Mouse (Mus musculus) embryonic facial prominence, embryonic 13.5 days (tissue): ENCODE data around the gene Creld1. TPM values are rescaled to one million over a fixed set of nuclear protein-coding genes. Genes with fewer than 3 reads are reported as not detected.

Source experiments
- ATAC-seq: fragments of 200-750 bp; cut with Nextera tagmentation; 2 replicates; pipeline ENCODE4 v1.8.0; 2017; ENCODE audit warnings: low read depth; ENCODE audit not compliant: insufficient number of reproducible peaks, insufficient read depth, low FRiP score, low TSS enrichment
- H3K27ac ChIP-seq: fragments of 300-500 bp; sonication (generic); 2 replicates; pipeline ENCODE4 v1.5.1; 2015; ENCODE audit warnings: moderate library complexity, mild to moderate bottlenecking, inconsistent platforms
- H3K27me3 ChIP-seq: fragments of 300-500 bp; sonication (generic); 2 replicates; pipeline ENCODE4 v1.6.1; 2015; ENCODE audit warnings: mild to moderate bottlenecking, inconsistent platforms
- H3K36me3 ChIP-seq: fragments of 300-500 bp; sonication (generic); 2 replicates; pipeline ENCODE4 v1.6.1; 2015; ENCODE audit warnings: mild to moderate bottlenecking, inconsistent platforms
- H3K4me1 ChIP-seq: fragments of 300-500 bp; sonication (generic); 2 replicates; pipeline ENCODE4 v1.6.1; 2015; ENCODE audit warnings: inconsistent platforms
- H3K4me2 ChIP-seq: fragments of 300-500 bp; sonication (generic); 2 replicates; pipeline ENCODE4 v1.6.1; 2015; ENCODE audit warnings: moderate library complexity, mild to moderate bottlenecking, inconsistent platforms
- H3K4me3 ChIP-seq: fragments of 300-500 bp; sonication (generic); 2 replicates; pipeline ENCODE4 v1.5.1; 2015; ENCODE audit warnings: mild to moderate bottlenecking, inconsistent platforms
- H3K9ac ChIP-seq: fragments of 300-500 bp; sonication (generic); 2 replicates; pipeline ENCODE4 v1.6.1; 2015; ENCODE audit warnings: mild to moderate bottlenecking, inconsistent platforms
- H3K9me3 ChIP-seq: fragments of 300-500 bp; sonication (generic); 2 replicates; pipeline ENCODE4 v1.6.1; 2016; ENCODE audit warnings: inconsistent platforms
- WGBS: fragments of 180-500 bp; shearing (Covaris S2); methylation state at CpG from one replicate; pipeline ENCODE4 v1.1.7; 2015; ENCODE audit warnings: mixed read lengths; 5-methylcytosine and 5-hydroxymethylcytosine counted together
- polyA plus RNA-seq: library from polyadenylated mRNA; unstranded; fragments of >200 nt; fragmentation: Nextera tagmentation; extraction: Ambion mirVana; gene quantifications from 2 replicates; pipeline ENCODE4 v1.2.1, GENCODE M21; 2015

Gene Creld1
- polyA plus RNA-seq, 1 experiment from 2014 or later = 14.6 TPM

- 81% methylated on average over 8 of the region's 8 CpGs for WGBS
- peaks cover 15% of the 10 kb centered on the region for H3K4me1 ChIP-seq
- no peak overlapping the region for H3K4me2 ChIP-seq
- H3K27ac ChIP-seq = no peak overlapping the region
- no peak overlapping the region for H3K4me3 ChIP-seq
- no peak overlapping the region for H3K9ac ChIP-seq
- ATAC-seq = no peak
- no peaks in the 10 kb centered on the region for H3K9me3 ChIP-seq
- peaks cover 39% of the 10 kb centered on the region for H3K36me3 ChIP-seq
- no peaks in the 10 kb centered on the region for H3K27me3 ChIP-seq
Observed at GRCm38 (mm10) chr6:113444207-113444965, 38.7 kb upstream of the Creld1 start.

- ATAC-seq = no peak
- WGBS = 94% methylated on average over 4 of the region's 4 CpGs
- Histone ChIP-seq H3K9me3 (no peaks in the 10 kb centered on the region), H3K27me3 (no peaks in the 10 kb centered on the region), H3K4me3 (no peak overlapping the region), H3K4me1 (peaks cover 15% of the 10 kb centered on the region), H3K27ac (no peak overlapping the region), H3K36me3 (peaks cover 39% of the 10 kb centered on the region), H3K4me2 (no peak overlapping the region), H3K9ac (no peak overlapping the region)
Observed at GRCm38 (mm10) chr6:113447639-113448038, 35.5 kb upstream of the Creld1 start.

GRCm38 (mm10) chr6:113451839-113452238 lies 31.3 kb upstream of the Creld1 start:
- Histone ChIP-seq H3K36me3 (peaks cover 24% of the 10 kb centered on the region), H3K9me3 (no peaks in the 10 kb centered on the region), H3K9ac (no peak overlapping the region), H3K27ac (no peak overlapping the region), H3K4me2 (no peak overlapping the region), H3K27me3 (no peaks in the 10 kb centered on the region), H3K4me3 (no peak overlapping the region), H3K4me1 (peaks cover 5% of the 10 kb centered on the region; the same call in 1 of the 2 replicates)
- no peak for ATAC-seq
- WGBS = 79% methylated on average over 2 of the region's 2 CpGs

GRCm38 (mm10) chr6:113455007-113455406 lies 28.1 kb upstream of the Creld1 start:
- whole genome bisulfite sequencing = 60% methylated on average over 5 of the region's 5 CpGs
- ATAC-seq = no peak
- no peaks in the 10 kb centered on the region for H3K36me3 ChIP-seq

GRCm38 (mm10) chr6:113457952-113458534 lies 25.1 kb upstream of the Creld1 start, which contains the start of gene Il17re:
Gene Il17re, plus strand, starts transcription at chr6:113458484.
- Histone ChIP-seq H3K9me3 (no peaks in the 10 kb centered on the region), H3K27ac (no peak within 1 kb of the TSS), H3K4me3 (peak within 1 kb of the TSS; percentile 10; the same call in 1 of the 2 replicates), H3K27me3 (no peaks in the 10 kb centered on the region), H3K36me3 (no peaks in the 10 kb centered on the region), H3K4me1 (no peaks in the 10 kb centered on the region), H3K4me2 (peak within 1 kb of the TSS; percentile 39), H3K9ac (peak within 1 kb of the TSS; percentile 52; the same call in 1 of the 2 replicates)
- no peak for ATAC-seq
- 48% methylated on average over 10 of the region's 10 CpGs for WGBS

More at GRCm38 (mm10) chr6:113455007-113455406, 28.1 kb upstream of the Creld1 start:
- H3K9me3 ChIP-seq = no peaks in the 10 kb centered on the region
- no peaks in the 10 kb centered on the region for H3K27me3 ChIP-seq
- peaks cover 5% of the 10 kb centered on the region; the same call in 1 of the 2 replicates for H3K4me1 ChIP-seq
- H3K4me3 ChIP-seq = no peak overlapping the region
- no peak overlapping the region for H3K9ac ChIP-seq
- H3K27ac ChIP-seq = no peak overlapping the region
- no peak overlapping the region for H3K4me2 ChIP-seq

- ATAC-seq = peak; percentile 82
- Histone ChIP-seq H3K4me3 (peak overlapping the region; percentile 10; the same call in 1 of the 2 replicates), H3K27ac (no peak overlapping the region), H3K9ac (peak overlapping the region; percentile 52; the same call in 1 of the 2 replicates), H3K9me3 (no peaks in the 10 kb centered on the region), H3K27me3 (no peaks in the 10 kb centered on the region), H3K4me2 (peak overlapping the region; percentile 39), H3K36me3 (no peaks in the 10 kb centered on the region), H3K4me1 (no peaks in the 10 kb centered on the region)
- WGBS = 62% methylated on average over 10 of the region's 10 CpGs
Observed at GRCm38 (mm10) chr6:113458635-113459034, 24.5 kb upstream of the Creld1 start.

GRCm38 (mm10) chr6:113464040-113464439 lies 19.1 kb upstream of the Creld1 start:
- Histone ChIP-seq H3K4me2 (no peak overlapping the region), H3K27me3 (peaks cover 15% of the 10 kb centered on the region), H3K4me3 (no peak overlapping the region), H3K27ac (no peak overlapping the region), H3K4me1 (peaks cover 5% of the 10 kb centered on the region; the same call in 1 of the 2 replicates), H3K9me3 (no peaks in the 10 kb centered on the region), H3K36me3 (no peaks in the 10 kb centered on the region), H3K9ac (no peak overlapping the region)
- WGBS = 68% methylated on average over 7 of the region's 7 CpGs
- ATAC-seq = no peak

GRCm38 (mm10) chr6:113465602-113466001 lies 17.5 kb upstream of the Creld1 start:
- H3K9me3 ChIP-seq = no peaks in the 10 kb centered on the region
- H3K27ac ChIP-seq = no peak overlapping the region
- no peak overlapping the region for H3K9ac ChIP-seq
- peaks cover 15% of the 10 kb centered on the region for H3K4me1 ChIP-seq
- H3K4me2 ChIP-seq = no peak overlapping the region
- H3K36me3 ChIP-seq = no peaks in the 10 kb centered on the region
- H3K4me3 ChIP-seq = no peak overlapping the region
- peaks cover 31% of the 10 kb centered on the region for H3K27me3 ChIP-seq
- 57% methylated on average over 5 of the region's 5 CpGs for WGBS
- ATAC-seq = no peak

- peak overlapping the region; percentile 75 for H3K4me2 ChIP-seq
- no peaks in the 10 kb centered on the region for H3K9me3 ChIP-seq
- H3K4me1 ChIP-seq = peaks cover 25% of the 10 kb centered on the region
- no peak overlapping the region for H3K27ac ChIP-seq
- peak overlapping the region; percentile 36; the same call in 1 of the 2 replicates for H3K9ac ChIP-seq
- H3K27me3 ChIP-seq = peaks cover 52% of the 10 kb centered on the region
- H3K36me3 ChIP-seq = no peaks in the 10 kb centered on the region
- 65% methylated on average over 3 of the region's 3 CpGs for WGBS
- no peak for ATAC-seq
- H3K4me3 ChIP-seq = no peak overlapping the region
Observed at GRCm38 (mm10) chr6:113468512-113468911, 14.6 kb upstream of the Creld1 start.

- peaks cover 25% of the 10 kb centered on the region for H3K4me1 ChIP-seq
- ATAC-seq = no peak
- H3K27me3 ChIP-seq = peaks cover 52% of the 10 kb centered on the region
- 7% methylated on average over 9 of the region's 9 CpGs for WGBS
- H3K9me3 ChIP-seq = no peaks in the 10 kb centered on the region
- H3K4me3 ChIP-seq = peak overlapping the region; percentile 43
- H3K27ac ChIP-seq = no peak overlapping the region
- peak overlapping the region; percentile 75 for H3K4me2 ChIP-seq
- no peaks in the 10 kb centered on the region for H3K36me3 ChIP-seq
- H3K9ac ChIP-seq = peak overlapping the region; percentile 68; the same call in 1 of the 2 replicates
Observed at GRCm38 (mm10) chr6:113469021-113469420, 14.1 kb upstream of the Creld1 start.

GRCm38 (mm10) chr6:113469432-113469831 lies 13.7 kb upstream of the Creld1 start:
- peak overlapping the region; percentile 68 for H3K9ac ChIP-seq
- H3K27ac ChIP-seq = no peak overlapping the region

More at GRCm38 (mm10) chr6:113469432-113469831, 13.7 kb upstream of the Creld1 start:
- Histone ChIP-seq H3K27me3 (peaks cover 51% of the 10 kb centered on the region), H3K4me3 (peak overlapping the region; percentile 43), H3K36me3 (no peaks in the 10 kb centered on the region), H3K4me1 (peaks cover 25% of the 10 kb centered on the region), H3K9me3 (no peaks in the 10 kb centered on the region), H3K4me2 (peak overlapping the region; percentile 75)
- under 1% methylated on average over 31 of the region's 31 CpGs for WGBS
- no peak for ATAC-seq
